Mouse (Mus musculus) kidney, postnatal 0 days (tissue): ENCODE results near the gene Ttyh2. TPM values are rescaled to one million over a fixed set of nuclear protein-coding genes. Genes with fewer than 3 reads are reported as not detected.

Experiments used
- ATAC-seq: fragments of 200-750 bp; cut with Nextera tagmentation; replicated peaks from 2 replicates; pipeline ENCODE4 v1.8.0; 2017; ENCODE audit warnings: low read depth, moderate number of reproducible peaks, moderate TSS enrichment, moderate library complexity; ENCODE audit not compliant: low FRiP score
- DNase-seq: peaks from one replicate; pipeline ENCODE4 v3.0.0-alpha.2; 2016; ENCODE audit warnings: low spot score
- H3K27ac ChIP-seq: fragments of 300-500 bp; sonication (generic); 2 replicates; pipeline ENCODE4 v1.5.1; 2014; ENCODE audit warnings: mild to moderate bottlenecking
- H3K27me3 ChIP-seq: fragments of 300-500 bp; sonication (generic); 2 replicates; pipeline ENCODE4 v1.6.1; 2014; ENCODE audit warnings: low read length, mixed read lengths; ENCODE audit not compliant: insufficient read depth
- H3K36me3 ChIP-seq: fragments of 300-500 bp; sonication (generic); 2 replicates; pipeline ENCODE4 v1.6.1; 2014; ENCODE audit warnings: low read length, mixed read lengths; ENCODE audit not compliant: insufficient read depth
- H3K4me1 ChIP-seq: fragments of 300-500 bp; sonication (generic); replicated peaks from 2 replicates; pipeline ENCODE4 v1.6.1; 2014; ENCODE audit warnings: antibody characterized with exemption, low read length, mixed read lengths; ENCODE audit not compliant: insufficient read depth
- H3K4me2 ChIP-seq: fragments of 300-500 bp; sonication (generic); 2 replicates; pipeline ENCODE4 v1.6.1; 2014; ENCODE audit warnings: mild to moderate bottlenecking, low read length, moderate library complexity, mixed read lengths
- H3K4me3 ChIP-seq: fragments of 300-500 bp; sonication (generic); replicated peaks from 2 replicates; pipeline ENCODE4 v1.5.1; 2014; ENCODE audit warnings: low read depth, low read length
- H3K9ac ChIP-seq: fragments of 300-500 bp; sonication (generic); 2 replicates; pipeline ENCODE4 v1.6.1; 2014; ENCODE audit warnings: low read depth, low read length
- H3K9me3 ChIP-seq: fragments of 300-500 bp; sonication (generic); replicated peaks from 2 replicates; pipeline ENCODE4 v1.6.1; 2016; ENCODE audit warnings: low read length, inconsistent platforms, mixed read lengths
- CTCF ChIP-seq: IDR thresholded peaks from 2 replicates; pipeline ENCODE4 v1.5.1; 2016; ENCODE audit warnings: antibody characterized with exemption, low read depth, mild to moderate bottlenecking, moderate library complexity
- WGBS: fragments of 180-500 bp; shearing (Covaris S2); extraction: QIAGEN DNeasy Blood & Tissue Kit; methylation state at CpG from one replicate; pipeline ENCODE4 v1.1.7; 2014; 5-methylcytosine and 5-hydroxymethylcytosine counted together
- polyA plus RNA-seq: library from polyadenylated mRNA; unstranded; fragments of >200 nt; fragmentation: Nextera tagmentation; extraction: Ambion mirVana; gene quantifications from 2 replicates; pipeline ENCODE4 v1.2.1, GENCODE M21; 2015

The Ttyh2 gene
- polyA plus RNA-seq, 1 experiment from 2014 or later: 22.6 TPM

DNA sequence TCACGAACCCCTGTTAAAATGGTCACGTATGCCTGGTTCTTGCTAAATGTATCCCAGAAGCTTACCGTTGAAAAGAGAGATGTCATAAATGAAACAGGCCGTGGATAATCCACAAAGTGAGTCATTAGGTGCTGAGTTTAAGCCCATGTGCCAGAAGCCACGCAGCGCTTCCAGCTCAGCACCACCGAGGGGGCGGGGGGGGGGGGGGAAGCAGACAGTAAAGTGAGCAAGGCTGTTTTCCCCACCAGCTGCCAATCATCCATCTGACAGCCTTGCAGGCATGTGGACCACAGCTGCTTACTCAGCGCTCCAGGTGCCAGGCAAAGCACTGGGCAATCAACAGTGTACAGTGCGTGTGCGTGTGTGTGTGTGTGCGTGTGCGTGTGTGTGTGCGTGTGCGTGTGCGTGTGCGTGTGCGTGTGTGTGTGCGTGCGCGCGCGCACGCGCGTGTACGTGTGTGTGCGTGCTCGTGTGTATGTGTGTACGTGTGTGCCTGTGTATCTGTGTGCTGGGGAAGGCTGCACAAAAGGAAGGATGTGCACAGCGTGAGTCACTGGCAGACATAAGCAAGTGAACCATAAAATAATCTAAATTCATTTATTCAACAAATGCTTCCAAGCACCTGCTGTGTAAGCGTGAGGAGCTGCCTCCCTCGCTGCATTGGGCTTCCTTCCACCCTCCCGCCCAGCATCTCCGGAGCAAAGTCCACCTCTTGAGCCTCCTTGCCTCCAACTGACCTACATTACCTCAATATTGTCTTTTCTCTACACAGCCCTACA lies 38.3 kb upstream of the Ttyh2 start:
- DNase-seq (no peak), ATAC-seq (no peak)
- H3K4me2 ChIP-seq: no peak overlapping the region
- H3K36me3 ChIP-seq: no peaks in the 10 kb centered on the region
- H3K27me3 ChIP-seq: 0 out of 2 replicates have a peak, but pooled peaks cover 11% of the 10 kb centered on the region
- no peak overlapping the region for H3K27ac ChIP-seq
- H3K4me1 ChIP-seq: no peaks in the 10 kb centered on the region
- WGBS: 53% methylated on average over 35 of the region's 35 CpGs
- no peak for TF ChIP-seq CTCF
- H3K4me3 ChIP-seq: no peak overlapping the region
- H3K9ac ChIP-seq: no peak overlapping the region
- H3K9me3 ChIP-seq: no peaks in the 10 kb centered on the region

DNA sequence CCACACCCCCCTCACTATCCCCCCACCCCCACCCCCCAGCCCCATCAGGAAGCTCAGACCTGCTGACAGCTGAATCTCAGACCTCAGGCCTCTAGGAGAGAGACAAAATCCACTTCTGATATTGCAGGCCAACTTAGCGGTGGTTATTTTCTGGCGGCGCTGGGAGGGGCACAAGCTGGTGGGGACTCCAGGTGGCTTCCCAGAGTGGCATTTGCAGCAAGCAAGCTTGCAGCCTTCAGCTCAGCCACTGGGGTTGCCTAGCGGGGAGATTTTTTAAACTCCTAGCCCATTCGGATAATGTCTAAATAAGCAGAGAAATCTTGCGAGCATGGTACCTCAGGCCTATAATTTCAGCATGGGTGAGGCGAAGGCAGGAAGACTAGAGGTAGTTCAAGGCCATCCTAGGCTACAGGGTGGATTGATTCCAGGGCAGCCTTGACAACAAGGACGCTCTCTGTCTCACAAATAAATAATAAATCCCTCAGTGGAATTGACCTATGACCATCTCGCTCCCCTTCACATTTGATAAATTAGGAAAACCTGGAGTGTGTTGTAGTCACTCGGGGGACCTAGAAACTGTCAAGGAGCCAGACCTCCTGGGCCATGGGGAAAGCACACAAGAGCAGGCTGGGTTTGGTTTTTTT lies 36.5 kb upstream of the Ttyh2 start:
- H3K27me3 ChIP-seq: 0 out of 2 replicates have a peak, but pooled peaks cover 11% of the 10 kb centered on the region
- H3K27ac ChIP-seq: no peak overlapping the region
- H3K4me2 ChIP-seq: no peak overlapping the region
- WGBS: 72% methylated on average over 10 of the region's 10 CpGs
- DNase-seq: no peak
- no peak for ATAC-seq
- no peak for TF ChIP-seq CTCF
- H3K36me3 ChIP-seq: no peaks in the 10 kb centered on the region
- H3K4me1 ChIP-seq: no peaks in the 10 kb centered on the region
- no peaks in the 10 kb centered on the region for H3K9me3 ChIP-seq
- no peak overlapping the region for H3K9ac ChIP-seq
- H3K4me3 ChIP-seq: no peak overlapping the region

- Histone ChIP-seq H3K27ac (no peak overlapping the region), H3K9ac (no peak overlapping the region), H3K4me3 (no peak overlapping the region), H3K4me1 (no peaks in the 10 kb centered on the region), H3K4me2 (no peak overlapping the region; the same call in 1 of the 2 replicates), H3K36me3 (no peaks in the 10 kb centered on the region), H3K27me3 (0 out of 2 replicates have a peak, but pooled peaks cover 11% of the 10 kb centered on the region), H3K9me3 (no peaks in the 10 kb centered on the region)
- 6% methylated on average over 19 of the region's 19 CpGs for WGBS
- ATAC-seq (no peak), DNase-seq (no peak)
- TF ChIP-seq CTCF: 0 out of 2 replicates have a peak, but pooled peaks have one; percentile 14
Measured at GRCm38 (mm10) chr11:114639681-114640103, 35.5 kb upstream of the Ttyh2 start.

- Histone ChIP-seq H3K9ac (no peak overlapping the region), H3K27ac (no peak overlapping the region), H3K27me3 (0 out of 2 replicates have a peak, but pooled peaks cover 11% of the 10 kb centered on the region), H3K9me3 (no peaks in the 10 kb centered on the region), H3K4me2 (no peak overlapping the region), H3K36me3 (no peaks in the 10 kb centered on the region), H3K4me1 (no peaks in the 10 kb centered on the region), H3K4me3 (no peak overlapping the region)
- no peak for DNase-seq
- WGBS: 51% methylated on average over 6 of the region's 6 CpGs
- ATAC-seq: no peak
- TF ChIP-seq CTCF: no peak
Measured at GRCm38 (mm10) chr11:114640658-114641057, 34.6 kb upstream of the Ttyh2 start.

- ATAC-seq (no peak), DNase-seq (peak; percentile 40)
- Histone ChIP-seq H3K4me3 (no peak overlapping the region), H3K36me3 (no peaks in the 10 kb centered on the region), H3K9me3 (no peaks in the 10 kb centered on the region), H3K4me2 (no peak overlapping the region), H3K4me1 (no peaks in the 10 kb centered on the region), H3K9ac (no peak overlapping the region), H3K27ac (no peak overlapping the region), H3K27me3 (0 out of 2 replicates have a peak, but pooled peaks cover 11% of the 10 kb centered on the region)
- no peak for TF ChIP-seq CTCF
- 85% methylated on average over 8 of the region's 8 CpGs for WGBS
Measured at GRCm38 (mm10) chr11:114641136-114641535, 34.1 kb upstream of the Ttyh2 start.

DNA sequence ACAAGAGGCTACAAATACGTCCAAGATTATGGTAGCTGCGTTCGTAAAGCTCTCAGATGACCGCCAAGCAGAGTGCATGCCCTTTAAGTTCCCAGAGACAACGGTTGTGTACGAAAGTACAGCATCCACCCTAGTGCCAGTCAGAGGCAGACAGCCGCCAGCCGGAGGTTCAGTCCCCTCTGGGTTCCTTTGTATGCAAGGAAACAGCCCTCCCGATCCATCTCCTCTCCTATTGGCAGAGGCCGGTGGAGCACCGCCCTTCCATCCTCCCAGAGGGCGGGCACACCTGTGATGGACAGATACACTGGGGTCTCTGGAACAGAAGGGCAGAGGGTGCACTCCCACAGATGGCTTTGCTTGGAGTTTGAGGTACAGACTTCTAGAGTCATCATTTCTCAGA lies 33.0 kb upstream of the Ttyh2 start:
- no peaks in the 10 kb centered on the region for H3K36me3 ChIP-seq
- H3K4me3 ChIP-seq: no peak overlapping the region
- DNase-seq: no peak
- no peaks in the 10 kb centered on the region for H3K4me1 ChIP-seq
- 65% methylated on average over 12 of the region's 12 CpGs for WGBS
- ATAC-seq: no peak
- no peaks in the 10 kb centered on the region for H3K9me3 ChIP-seq
- H3K9ac ChIP-seq: no peak overlapping the region
- H3K27ac ChIP-seq: no peak overlapping the region
- no peak overlapping the region for H3K4me2 ChIP-seq
- 0 out of 2 replicates have a peak, but pooled peaks cover 11% of the 10 kb centered on the region for H3K27me3 ChIP-seq
- no peak for TF ChIP-seq CTCF
